9 mouse cellular contexts compared by ENCODE assay signal in the genomic region with DNA sequence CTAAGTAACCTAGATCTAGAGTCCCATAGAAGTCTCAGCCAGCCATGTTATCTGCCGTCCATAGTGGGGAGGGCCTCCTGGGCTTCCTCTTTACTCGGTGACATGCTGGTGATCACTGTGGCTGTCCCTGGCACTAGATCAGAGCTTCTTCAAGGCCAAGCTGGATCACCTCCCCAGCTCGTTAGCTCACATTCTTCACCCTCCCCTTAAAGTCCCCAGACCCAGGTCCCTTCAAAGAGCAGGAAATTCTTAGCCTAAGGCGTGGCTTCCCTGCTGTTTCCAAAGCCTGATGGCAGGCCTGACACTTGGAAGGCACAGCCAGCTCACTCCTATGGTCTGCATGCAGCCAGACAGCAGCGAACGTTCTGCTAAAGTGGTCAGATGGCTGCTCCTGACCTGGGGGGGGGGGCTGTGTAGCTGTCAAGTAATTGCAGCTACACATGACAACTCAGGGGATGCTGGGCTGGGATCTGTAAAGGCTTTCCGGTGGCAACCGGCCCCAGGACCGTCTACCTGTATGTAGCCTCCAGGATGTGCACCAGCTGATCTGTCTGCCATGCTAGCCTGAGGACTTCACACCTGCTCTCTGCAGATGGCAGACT.
DNase-seq lines count a peak whose midpoint lies in the region; ATAC-seq and TF ChIP-seq lines count a peak whose summit lies in the region.
"Had no signal": no experiment of that assay in that cellular context is flagged by ENCODE, and none has a peak within 500 bp of the region (broad histone marks: within the 10 kb centered on the region; RNA-seq: fewer than 3 reads in every experiment).

No protein-coding gene starts in this region.

- TF ChIP-seq EP300 in stomach, postnatal 0 days (optimal IDR thresholded peaks at IDR 0.05) = no peak

- H3K9ac ChIP-seq in hindbrain, embryonic 16.5 days (ENCODE audit: low read depth, low read length) = no peak overlapping the region
- no peak overlapping the region; the same call in 1 of the 2 replicates for H3K9ac ChIP-seq in hindbrain, embryonic 12.5 days
- H3K9ac ChIP-seq in stomach, embryonic 15.5 days = no peak overlapping the region
- H3K9ac ChIP-seq in stomach, postnatal 0 days (ENCODE audit: low read length) = no peak overlapping the region
- H3K9ac ChIP-seq in stomach, embryonic 16.5 days (ENCODE audit: low read length) = peak overlapping the region; percentile 22; the same call in 1 of the 2 replicates
- H3K9ac ChIP-seq: liver, embryonic 13.5 days had no signal

- H3K27me3 ChIP-seq in hindbrain, embryonic 16.5 days (replicated peaks; ENCODE audit: control insufficient read depth, insufficient read depth, low read length) = no peaks in the 10 kb centered on the region
- H3K27me3 ChIP-seq in hindbrain, embryonic 12.5 days = no peaks in the 10 kb centered on the region
- no peaks in the 10 kb centered on the region for H3K27me3 ChIP-seq in stomach, embryonic 15.5 days (replicated peaks)
- no peaks in the 10 kb centered on the region for H3K27me3 ChIP-seq in stomach, postnatal 0 days (ENCODE audit: control insufficient read depth, insufficient read depth, low read length)
- H3K27me3 ChIP-seq in stomach, embryonic 16.5 days (ENCODE audit: control insufficient read depth, insufficient read depth, low read length) = no peaks in the 10 kb centered on the region
- H3K27me3 ChIP-seq: liver, embryonic 13.5 days had no signal

- peak; percentile 51 to 68 for DNase-seq in adrenal gland, adult (ENCODE audit: inconsistent age in 2 of 2, low spot score in 1 of 2)
- DNase-seq in adrenal gland, postnatal 25 days = no peak
- DNase-seq in stomach, postnatal 0 days (ENCODE audit: low spot score) = no peak
- no peak for DNase-seq in thymus, postnatal 4 days
- DNase-seq: liver, embryonic 13.5 days had no signal

- no peak overlapping the region for H3K4me3 ChIP-seq in hindbrain, embryonic 16.5 days (ENCODE audit: low read length)
- no peak overlapping the region for H3K4me3 ChIP-seq in hindbrain, embryonic 12.5 days
- no peak overlapping the region for H3K4me3 ChIP-seq in stomach, embryonic 15.5 days (replicated peaks)
- H3K4me3 ChIP-seq in stomach, postnatal 0 days (ENCODE audit: low read depth, low read length) = no peak overlapping the region
- no peak overlapping the region for H3K4me3 ChIP-seq in stomach, embryonic 16.5 days (replicated peaks; ENCODE audit: low read length)
- H3K4me3 ChIP-seq: liver, embryonic 13.5 days had no signal

- no peak for TF ChIP-seq CTCF in stomach, postnatal 0 days (IDR thresholded peaks at IDR 0.05; ENCODE audit: low read depth)

- no peaks in the 10 kb centered on the region for H3K9me3 ChIP-seq in hindbrain, embryonic 16.5 days (ENCODE audit: control insufficient read depth, low read length)
- H3K9me3 ChIP-seq in hindbrain, embryonic 12.5 days (replicated peaks) = no peaks in the 10 kb centered on the region
- no peaks in the 10 kb centered on the region for H3K9me3 ChIP-seq in stomach, embryonic 15.5 days
- H3K9me3 ChIP-seq in stomach, postnatal 0 days (ENCODE audit: control insufficient read depth, low read length) = no peaks in the 10 kb centered on the region
- H3K9me3 ChIP-seq in stomach, embryonic 16.5 days (replicated peaks; ENCODE audit: control insufficient read depth, low read length) = no peaks in the 10 kb centered on the region
- H3K9me3 ChIP-seq: liver, embryonic 13.5 days had no signal

- no peak overlapping the region for H3K27ac ChIP-seq in hindbrain, embryonic 16.5 days (ENCODE audit: low read depth, low read length)
- H3K27ac ChIP-seq in hindbrain, embryonic 12.5 days = no peak overlapping the region
- no peak overlapping the region for H3K27ac ChIP-seq in stomach, embryonic 15.5 days
- no peak overlapping the region; the same call in 1 of the 2 replicates for H3K27ac ChIP-seq in stomach, postnatal 0 days (replicated peaks)
- no peak overlapping the region for H3K27ac ChIP-seq in stomach, embryonic 16.5 days (ENCODE audit: low read length)
- H3K27ac ChIP-seq: liver, embryonic 13.5 days had no signal

- no peaks in the 10 kb centered on the region for H3K4me1 ChIP-seq in hindbrain, embryonic 16.5 days (ENCODE audit: control insufficient read depth, insufficient read depth, low read depth, low read length)
- peaks cover 8% of the 10 kb centered on the region; the same call in 1 of the 2 replicates for H3K4me1 ChIP-seq in hindbrain, embryonic 12.5 days
- no peaks in the 10 kb centered on the region for H3K4me1 ChIP-seq in stomach, embryonic 15.5 days
- no peaks in the 10 kb centered on the region for H3K4me1 ChIP-seq in stomach, postnatal 0 days (replicated peaks; ENCODE audit: control insufficient read depth, insufficient read depth)
- H3K4me1 ChIP-seq in stomach, embryonic 16.5 days (ENCODE audit: control insufficient read depth, insufficient read depth, low read length) = peaks cover 10% of the 10 kb centered on the region
- H3K4me1 ChIP-seq: liver, embryonic 13.5 days had no signal

- 41% methylated on average over 9 of the region's 9 CpGs for WGBS in hindbrain, embryonic 16.5 days
- WGBS in hindbrain, embryonic 12.5 days = 44% methylated on average over 9 of the region's 9 CpGs
- WGBS in stomach, embryonic 15.5 days = 43% methylated on average over 9 of the region's 9 CpGs
- 44% methylated on average over 9 of the region's 9 CpGs for WGBS in stomach, postnatal 0 days
- WGBS in stomach, embryonic 16.5 days = 45% methylated on average over 9 of the region's 9 CpGs

- ATAC-seq in hindbrain, embryonic 16.5 days = 0 out of 2 replicates have a peak, but pooled peaks have one; percentile 27
- ATAC-seq in hindbrain, embryonic 12.5 days (ENCODE audit: low FRiP score) = no peak
- 0 out of 2 replicates have a peak, but pooled peaks have one; percentile 16 for ATAC-seq in stomach, embryonic 15.5 days (ENCODE audit: insufficient read depth, low FRiP score, low read depth)
- no peak; the same call in 1 of the 2 replicates for ATAC-seq in stomach, postnatal 0 days (ENCODE audit: low FRiP score, low TSS enrichment)
- no peak for ATAC-seq in stomach, embryonic 16.5 days (ENCODE audit: insufficient read depth, low FRiP score)

- no peaks in the 10 kb centered on the region for H3K36me3 ChIP-seq in hindbrain, embryonic 16.5 days (ENCODE audit: control insufficient read depth, insufficient read depth, low read length)
- no peaks in the 10 kb centered on the region for H3K36me3 ChIP-seq in hindbrain, embryonic 12.5 days
- no peaks in the 10 kb centered on the region for H3K36me3 ChIP-seq in stomach, embryonic 15.5 days
- H3K36me3 ChIP-seq in stomach, postnatal 0 days (ENCODE audit: control insufficient read depth, insufficient read depth, low read length) = no peaks in the 10 kb centered on the region
- H3K36me3 ChIP-seq in stomach, embryonic 16.5 days (ENCODE audit: control insufficient read depth, insufficient read depth, low read length) = no peaks in the 10 kb centered on the region
- H3K36me3 ChIP-seq: liver, embryonic 13.5 days had no signal

- no peak overlapping the region for H3K4me2 ChIP-seq in hindbrain, embryonic 16.5 days (ENCODE audit: low read length)
- H3K4me2 ChIP-seq in hindbrain, embryonic 12.5 days (replicated peaks) = no peak overlapping the region
- H3K4me2 ChIP-seq in stomach, embryonic 15.5 days = no peak overlapping the region
- no peak overlapping the region for H3K4me2 ChIP-seq in stomach, postnatal 0 days (replicated peaks; ENCODE audit: low read depth)
- H3K4me2 ChIP-seq in stomach, embryonic 16.5 days (ENCODE audit: low read depth, low read length) = no peak overlapping the region
- H3K4me2 ChIP-seq: liver, embryonic 13.5 days had no signal

Comparison
In these comparisons a context has a peak if more than half of its experiments do, and no peak if none do; other contexts are left out.
1. DNase-seq: peak in adrenal gland, adult (2 of 2); none in adrenal gland, postnatal 25 days (single experiment), stomach, postnatal 0 days (single experiment) and thymus, postnatal 4 days (single experiment).
2. ATAC-seq: peak in hindbrain, embryonic 16.5 days (single experiment) and stomach, embryonic 15.5 days (single experiment); none in hindbrain, embryonic 12.5 days (single experiment), stomach, postnatal 0 days (single experiment) and stomach, embryonic 16.5 days (single experiment).